Mouse (Mus musculus): Measurements from ENCODE around the gene Glt8d1. TPM values are rescaled to one million over a fixed set of nuclear protein-coding genes. Genes with fewer than 3 reads are reported as not detected.

Gene Glt8d1
- total and polyA plus RNA-seq, 3 experiments: 11.1 to 22.5 (median 13.8) TPM

GRCm38 (mm10) chr14:31000816-31001306 lies 339 bp upstream of the Glt8d1 start:
- H3K4me2 ChIP-seq (ENCODE audit: insufficient read depth, low read depth, poor library complexity, severe bottlenecking): peak overlapping the region; percentile 91
- H3K79me2 ChIP-seq (replicated peaks; ENCODE audit: control insufficient read depth, extremely low read depth, insufficient read depth, poor library complexity, severe bottlenecking): peaks cover 7% of the 10 kb centered on the region
- peaks cover 8 to 22% of the 10 kb centered on the region in 2 experiments for H3K36me3 ChIP-seq (replicated peaks in 1 of 2; ENCODE audit: control insufficient read depth in 1 of 2, insufficient read depth in 1 of 2, low read length in 1 of 2)
- in situ Hi-C loops (cut with MboI; ENCODE audit: low pct_ligation_motif_present, low pct_unique_long_range_greater_than_20kb, low sequenced_read_pairs): no loop called here
- H3K9me3 ChIP-seq (replicated peaks; ENCODE audit: low read length): no peaks in the 10 kb centered on the region
- DNase-seq (ENCODE audit: extremely low read depth): no peak
- TF ChIP-seq E2F4 (IDR thresholded peaks at IDR 0.05; ENCODE audit: insufficient replicate concordance, low read depth, low read length) (no peak), JUN (IDR thresholded peaks at IDR 0.05; ENCODE audit: insufficient read depth, low read depth, low read length) (no peak), HCFC1 (IDR thresholded peaks at IDR 0.05; ENCODE audit: low read depth, low read length) (no peak), TCF12 (IDR thresholded peaks at IDR 0.05; ENCODE audit: low read depth, low read length) (no peak), IRF4 (IDR thresholded peaks at IDR 0.05; ENCODE audit: low read depth, low read length) (0 out of 2 replicates have a peak, but pooled peaks have one; percentile 23), BHLHE40 (IDR thresholded peaks at IDR 0.05; ENCODE audit: low read depth, low read length) (0 out of 2 replicates have a peak, but pooled peaks have one; percentile 8), ELF1 (IDR thresholded peaks at IDR 0.05; ENCODE audit: low read depth, low read length) (no peak), SIN3A (IDR thresholded peaks at IDR 0.05; ENCODE audit: low read length) (no peak), CHD1 (IDR thresholded peaks at IDR 0.05; ENCODE audit: low read depth, low read length) (no peak)
- dilution Hi-C loops (cut with MboI; ENCODE audit: extremely low pct_ligation_motif_present, extremely low pct_unique_long_range_greater_than_20kb, low sequenced_read_pairs): no loop called here
- H3K27me3 ChIP-seq (replicated peaks): no peaks in the 10 kb centered on the region
- H3K27ac ChIP-seq (ENCODE audit: insufficient read depth, low read depth): peak overlapping the region; percentile 31; the same call in 1 of the 2 replicates
- H3K4me1 ChIP-seq (ENCODE audit: control insufficient read depth in 1 of 2, insufficient read depth in 2 of 2): peaks cover 6 to 28% of the 10 kb centered on the region in 2 experiments
- peak overlapping the region; percentile 64 to 98 (median 73) for H3K4me3 ChIP-seq (replicated peaks in 1 of 3; ENCODE audit: low read depth in 2 of 3, low read length in 2 of 3, poor library complexity in 1 of 3)
- peak overlapping the region; percentile 86 for H3K9ac ChIP-seq (ENCODE audit: insufficient read depth, low read depth)

DNA sequence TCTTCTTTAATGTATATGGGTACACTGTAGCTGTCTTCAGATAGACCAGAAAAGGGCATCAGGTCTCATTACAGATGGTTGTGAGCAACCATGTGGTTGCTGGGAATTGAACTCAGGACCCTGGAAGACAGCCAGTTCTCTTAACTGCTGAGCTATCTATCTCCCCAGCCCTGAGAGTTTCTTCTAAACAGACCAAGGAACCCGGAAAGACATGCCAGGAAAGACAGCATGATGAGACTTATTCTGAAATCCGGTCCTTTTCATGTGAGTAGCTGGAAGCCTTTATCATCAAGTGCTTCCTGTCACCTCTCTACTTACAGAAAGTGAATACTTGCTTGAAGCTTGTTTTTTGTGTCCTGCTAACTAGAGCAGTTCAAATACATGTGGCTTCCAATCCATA lies 3.3 kb downstream of the Glt8d1 start:
- Histone ChIP-seq H3K27me3 (replicated peaks) (no peaks in the 10 kb centered on the region), H3K9me3 (replicated peaks; ENCODE audit: low read length) (no peaks in the 10 kb centered on the region), H3K79me2 (replicated peaks; ENCODE audit: control insufficient read depth, extremely low read depth, insufficient read depth, poor library complexity, severe bottlenecking) (peaks cover 7% of the 10 kb centered on the region), H3K4me2 (ENCODE audit: insufficient read depth, low read depth, poor library complexity, severe bottlenecking) (no peak overlapping the region), H3K36me3 (replicated peaks in 1 of 2; ENCODE audit: control insufficient read depth in 1 of 2, insufficient read depth in 1 of 2, low read length in 1 of 2) (peaks cover 7 to 26% of the 10 kb centered on the region in 2 experiments), H3K4me3 (replicated peaks in 1 of 3; ENCODE audit: low read depth in 2 of 3, low read length in 2 of 3, poor library complexity in 1 of 3) (no peak overlapping the region), H3K4me1 (ENCODE audit: control insufficient read depth in 1 of 2, insufficient read depth in 2 of 2) (peaks cover 3 to 14% of the 10 kb centered on the region in 2 experiments), H3K27ac (ENCODE audit: insufficient read depth, low read depth) (no peak overlapping the region), H3K9ac (ENCODE audit: insufficient read depth, low read depth) (no peak overlapping the region)
- dilution Hi-C loops (cut with MboI; ENCODE audit: extremely low pct_ligation_motif_present, extremely low pct_unique_long_range_greater_than_20kb, low sequenced_read_pairs) (no loop called here), in situ Hi-C loops (cut with MboI; ENCODE audit: low pct_ligation_motif_present, low pct_unique_long_range_greater_than_20kb, low sequenced_read_pairs) (no loop called here)
- TF ChIP-seq ZC3H11A (IDR thresholded peaks at IDR 0.05; ENCODE audit: low read depth, low read length) (no peak), CHD2 (IDR thresholded peaks at IDR 0.05; ENCODE audit: low read length) (no peak), POLR2A (IDR thresholded peaks at IDR 0.05; ENCODE audit: low read depth, low read length) (no peak)
- no peak for DNase-seq (ENCODE audit: extremely low read depth)

- DNase-seq (ENCODE audit: extremely low read depth): no peak
- no peak for TF ChIP-seq SIN3A (IDR thresholded peaks at IDR 0.05; ENCODE audit: low read length)
- no peak for TF ChIP-seq POLR2AphosphoS2 (IDR thresholded peaks at IDR 0.05; ENCODE audit: low read depth, low read length)
- TF ChIP-seq JUN (IDR thresholded peaks at IDR 0.05; ENCODE audit: insufficient read depth, low read depth, low read length): no peak
- no peak for TF ChIP-seq CHD1 (IDR thresholded peaks at IDR 0.05; ENCODE audit: low read depth, low read length)
- no peak for TF ChIP-seq MAZ (IDR thresholded peaks at IDR 0.05; ENCODE audit: low read depth, low read length)
- no peak for TF ChIP-seq JUND (conservative IDR thresholded peaks at IDR 0.05; ENCODE audit: low read depth, low read length)
- no peak for TF ChIP-seq SMC3 (IDR thresholded peaks at IDR 0.05; ENCODE audit: low read depth, low read length)
- TF ChIP-seq BHLHE40 (IDR thresholded peaks at IDR 0.05; ENCODE audit: low read depth, low read length): no peak
- no peak for TF ChIP-seq ETS1 (conservative IDR thresholded peaks at IDR 0.05; ENCODE audit: low read depth, low read length)
- TF ChIP-seq MEF2A (IDR thresholded peaks at IDR 0.05; ENCODE audit: borderline replicate concordance, low read depth, low read length): no peak
- TF ChIP-seq KAT2A (IDR thresholded peaks at IDR 0.05; ENCODE audit: insufficient replicate concordance, low read length): no peak
- no peak for TF ChIP-seq ZKSCAN1 (IDR thresholded peaks at IDR 0.05; ENCODE audit: borderline replicate concordance, low read depth, low read length)
- no peak for TF ChIP-seq USF1 (IDR thresholded peaks at IDR 0.05; ENCODE audit: low read depth, low read length)
- TF ChIP-seq EP300 (IDR thresholded peaks at IDR 0.05; ENCODE audit: low read length): no peak
- no peak for TF ChIP-seq TBP (conservative IDR thresholded peaks at IDR 0.05; ENCODE audit: low read depth, low read length)
- TF ChIP-seq ZNF384 (IDR thresholded peaks at IDR 0.05; ENCODE audit: low read depth, low read length): no peak
- no peak for TF ChIP-seq CHD2 (IDR thresholded peaks at IDR 0.05; ENCODE audit: low read length)
- TF ChIP-seq E2F4 (IDR thresholded peaks at IDR 0.05; ENCODE audit: insufficient replicate concordance, low read depth, low read length): no peak
- TF ChIP-seq NELFE (IDR thresholded peaks at IDR 0.05; ENCODE audit: low read depth, low read length): no peak
- H3K9ac ChIP-seq (ENCODE audit: insufficient read depth, low read depth): no peak overlapping the region
- in situ Hi-C loops (cut with MboI; ENCODE audit: low pct_ligation_motif_present, low pct_unique_long_range_greater_than_20kb, low sequenced_read_pairs) (no loop called here), dilution Hi-C loops (cut with MboI; ENCODE audit: extremely low pct_ligation_motif_present, extremely low pct_unique_long_range_greater_than_20kb, low sequenced_read_pairs) (no loop called here)
- H3K4me3 ChIP-seq (replicated peaks in 1 of 3; ENCODE audit: low read depth in 2 of 3, low read length in 2 of 3, poor library complexity in 1 of 3): no peak overlapping the region
- H3K4me1 ChIP-seq (ENCODE audit: control insufficient read depth in 1 of 2, insufficient read depth in 2 of 2): peaks cover 3 to 8% of the 10 kb centered on the region in 2 experiments
- H3K27ac ChIP-seq (ENCODE audit: insufficient read depth, low read depth): no peak overlapping the region
- no peaks in the 10 kb centered on the region for H3K9me3 ChIP-seq (replicated peaks; ENCODE audit: low read length)
- peaks cover 3% of the 10 kb centered on the region; the same call in 1 of the 2 replicates for H3K79me2 ChIP-seq (replicated peaks; ENCODE audit: control insufficient read depth, extremely low read depth, insufficient read depth, poor library complexity, severe bottlenecking)
- no peak overlapping the region for H3K4me2 ChIP-seq (ENCODE audit: insufficient read depth, low read depth, poor library complexity, severe bottlenecking)
- no peaks in the 10 kb centered on the region for H3K27me3 ChIP-seq (replicated peaks)
- H3K36me3 ChIP-seq (replicated peaks in 1 of 2; ENCODE audit: control insufficient read depth in 1 of 2, insufficient read depth in 1 of 2, low read length in 1 of 2): peaks cover 24 to 44% of the 10 kb centered on the region in 2 experiments
Observed at GRCm38 (mm10) chr14:31006779-31007178, 5.6 kb downstream of the Glt8d1 start.

Measured in CH12.LX (cell line).